Mouse (Mus musculus) liver, postnatal 0 days (tissue): ENCODE data around the gene Cald1.

Experiments
- CTCF ChIP-seq: sonication (generic); IDR thresholded peaks from 2 replicates; pipeline ENCODE4 v1.5.1; 2016; ENCODE audit warnings: antibody characterized with exemption, low read depth
- EP300 ChIP-seq: IDR thresholded peaks from 2 replicates; pipeline ENCODE4 v1.6.1; 2016; ENCODE audit warnings: antibody characterized with exemption, low read depth, mild to moderate bottlenecking

- no peak for TF ChIP-seq CTCF
- TF ChIP-seq EP300, result no peak
These were observed 8.1 kb downstream of the Cald1 start for GRCm38 (mm10) chr6:34606407-34606806.
